Mouse (Mus musculus) embryo, embryonic 9.5 days (tissue): Measurements from ENCODE around the gene Atn1.

ENCODE experiments used
- DNase-seq: peaks from one replicate; pipeline ENCODE4 v3.0.0-alpha.2; 2017; ENCODE audit errors: extremely low spot score

Gene Atn1

GRCm38 (mm10) chr6:124740888-124741761 is 15.2 kb downstream of the Atn1 start, which contains the start of gene Grcc10:
Gene Grcc10 (minus strand): TSS chr6:124741374.
- peak; percentile 95 for DNase-seq

GRCm38 (mm10) chr6:124740211-124740887 is 16.0 kb downstream of the Atn1 start:
- DNase-seq: no peak

- DNase-seq: no peak
Observed at GRCm38 (mm10) chr6:124739231-124739796, 17.0 kb downstream of the Atn1 start.

GRCm38 (mm10) chr6:124738511-124739023 is 17.8 kb downstream of the Atn1 start, which contains the start of gene Ptpn6:
Gene Ptpn6 (minus strand): TSS chr6:124738714.
- DNase-seq: peak; percentile 54

GRCm38 (mm10) chr6:124737040-124737439 is 19.3 kb downstream of the Atn1 start:
- no peak for DNase-seq

GRCm38 (mm10) chr6:124734417-124734816 is 21.9 kb downstream of the Atn1 start:
- no peak for DNase-seq

- no peak for DNase-seq
Observed at GRCm38 (mm10) chr6:124732476-124733370, 23.6 kb downstream of the Atn1 start.

GRCm38 (mm10) chr6:124731038-124731437 is 25.3 kb downstream of the Atn1 start:
- DNase-seq: no peak

- no peak for DNase-seq
Observed at GRCm38 (mm10) chr6:124729850-124730705, 26.2 kb downstream of the Atn1 start.

- no peak for DNase-seq
Observed at GRCm38 (mm10) chr6:124728621-124729020, 27.7 kb downstream of the Atn1 start.

- DNase-seq: no peak
Observed at GRCm38 (mm10) chr6:124724472-124724871, 31.9 kb downstream of the Atn1 start.

- no peak for DNase-seq
Observed at GRCm38 (mm10) chr6:124723541-124723940, 32.8 kb downstream of the Atn1 start.

- DNase-seq: no peak
Observed at GRCm38 (mm10) chr6:124722876-124723473, 33.3 kb downstream of the Atn1 start.

- DNase-seq: no peak
Observed at GRCm38 (mm10) chr6:124720904-124721303, 35.4 kb downstream of the Atn1 start.

- DNase-seq: no peak
Observed at GRCm38 (mm10) chr6:124719354-124719978, 36.9 kb downstream of the Atn1 start.

GRCm38 (mm10) chr6:124718703-124719102 is 37.6 kb downstream of the Atn1 start:
- DNase-seq: no peak

GRCm38 (mm10) chr6:124717968-124718367 is 38.4 kb downstream of the Atn1 start:
- no peak for DNase-seq

- DNase-seq: peak; percentile 49
Observed at GRCm38 (mm10) chr6:124716864-124717490, 39.3 kb downstream of the Atn1 start.

GRCm38 (mm10) chr6:124712918-124713317 is 43.4 kb downstream of the Atn1 start:
- no peak for DNase-seq
